Mouse (Mus musculus): ENCODE results near the gene B230118H07Rik.

DNA sequence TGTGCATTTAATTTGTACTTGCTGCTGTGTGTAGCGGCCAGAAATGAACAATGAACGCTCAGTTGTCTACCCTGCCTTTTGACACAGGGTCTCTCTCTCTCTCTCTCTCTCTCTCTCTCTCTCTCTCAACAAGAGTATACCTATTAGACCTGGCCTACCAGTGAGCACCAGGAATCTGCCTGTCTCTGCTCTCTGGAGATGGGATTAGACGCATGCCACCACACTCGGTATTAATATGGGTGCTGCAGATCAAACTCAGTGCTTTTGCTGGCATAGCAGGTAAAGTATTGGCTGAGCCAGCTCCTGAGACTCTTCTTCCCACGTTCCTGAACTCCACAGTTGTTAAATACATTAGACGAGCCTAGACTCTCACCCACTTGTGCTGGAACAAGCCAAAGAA lies 100.5 kb downstream of the B230118H07Rik start:
- TF ChIP-seq CTCF (IDR thresholded peaks at IDR 0.05; ENCODE audit: extremely low read depth, insufficient read depth, low read length): no peak
- no peak for TF ChIP-seq POLR2A (IDR thresholded peaks at IDR 0.05; ENCODE audit: extremely low read depth, insufficient read depth, low read length)
